Mouse (Mus musculus): ENCODE measurements around the gene Zfp334.

DNA sequence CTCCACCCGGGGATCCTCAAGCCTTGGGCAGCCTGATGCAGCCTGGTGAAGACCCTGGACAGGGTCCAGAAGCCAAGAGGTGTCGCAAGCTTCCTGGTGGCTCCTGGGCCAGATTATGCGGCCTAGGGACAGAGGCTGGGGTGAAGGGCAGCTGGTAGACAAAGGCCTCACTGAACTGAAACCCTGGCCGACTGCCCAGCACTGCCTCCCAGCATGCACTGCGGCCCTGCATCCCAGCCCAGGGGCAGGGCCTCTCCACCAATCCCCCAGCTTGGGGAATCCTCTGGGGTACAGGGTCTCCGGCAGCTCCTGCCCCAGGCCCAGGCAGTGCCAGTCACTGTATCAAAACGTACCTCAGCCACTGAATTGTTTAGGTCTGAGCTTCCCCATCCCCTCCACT lies 29.2 kb upstream of the Zfp334 start:
- no peak for TF ChIP-seq CTCF (IDR thresholded peaks at IDR 0.05; ENCODE audit: extremely low read depth, insufficient read length, insufficient replicate concordance, low read depth, low read length)
- TF ChIP-seq POLR2A (IDR thresholded peaks at IDR 0.05; ENCODE audit: low read depth, low read length) = no peak

Measured in small intestine, adult 2 months (tissue).